In genomic region chr8:77428015-77428414, GRCm38 (mm10) we compare ENCODE assay signal across 25 mouse cellular contexts.
DNase-seq lines count a peak whose midpoint lies in the region; ATAC-seq and TF ChIP-seq lines count a peak whose summit lies in the region.
"Had no signal": no experiment of that assay in that cellular context is flagged by ENCODE, and none has a peak within 500 bp of the region (broad histone marks: within the 10 kb centered on the region; RNA-seq: fewer than 3 reads in every experiment).

No protein-coding gene starts in this region.

- TF ChIP-seq CTCF in gastrocnemius, adult 2 months (IDR thresholded peaks at IDR 0.05) = no peak

- 84% methylated on average over 6 of the region's 6 CpGs for WGBS in kidney, embryonic 14.5 days

- ATAC-seq in kidney, embryonic 14.5 days (ENCODE audit: low FRiP score, low TSS enrichment) = no peak
- ATAC-seq: CD4-positive, CD25-positive, alpha-beta regulatory T cell, adult 4 months; forebrain, embryonic 14.5 days; forebrain, embryonic 16.5 days had no signal

- DNase-seq in gastrocnemius, adult 2 months = no peak
- DNase-seq in gastrocnemius, postnatal 25 days = no peak
- DNase-seq in 3T3-L1 (ENCODE audit: low read depth, low spot score) (peak; percentile 59), NIH3T3 (ENCODE audit: low read depth) (peak; percentile 35)
- DNase-seq in adrenal gland, postnatal 4 days (ENCODE audit: low spot score in 2 of 2) = no peak
- DNase-seq: adrenal gland, adult 2 months; adrenal gland, postnatal 10 days; adrenal gland, postnatal 25 days; cerebellum, adult 11-12 months; cerebellum, adult 2 months; cerebellum, adult 9-10 months; cerebellum, postnatal 10 days; cerebellum, postnatal 25 days had no signal

- no peaks in the 10 kb centered on the region for H3K36me3 ChIP-seq in myocyte (ENCODE audit: control insufficient read depth, insufficient read depth)
- H3K36me3 ChIP-seq in kidney, embryonic 14.5 days (ENCODE audit: control insufficient read depth, insufficient read depth, low read length) = peaks cover 11% of the 10 kb centered on the region; the same call in 1 of the 2 replicates
- H3K36me3 ChIP-seq: forebrain, embryonic 12.5 days had no signal

- no peaks in the 10 kb centered on the region for H3K4me1 ChIP-seq in kidney, embryonic 14.5 days (ENCODE audit: control insufficient read depth, insufficient read depth, low read length)

- no peak overlapping the region for H3K9ac ChIP-seq in kidney, embryonic 14.5 days (ENCODE audit: low read depth, low read length)
- H3K9ac ChIP-seq: embryonic facial prominence, embryonic 12.5 days; forebrain, embryonic 12.5 days had no signal

- H3K9me3 ChIP-seq in kidney, embryonic 14.5 days (ENCODE audit: control insufficient read depth, low read length) = no peaks in the 10 kb centered on the region
- H3K9me3 ChIP-seq: embryonic facial prominence, embryonic 10.5 days; embryonic facial prominence, embryonic 12.5 days; forebrain, embryonic 10.5 days; forebrain, embryonic 12.5 days; G1E had no signal

- H3ac ChIP-seq in myocyte (ENCODE audit: control insufficient read depth, insufficient read length) = no peak overlapping the region

- H3K79me2 ChIP-seq in myocyte (ENCODE audit: control insufficient read depth, insufficient read depth) = no peaks in the 10 kb centered on the region

- H3K4me2 ChIP-seq in myocyte (ENCODE audit: low read depth) = peak overlapping the region; percentile 44
- H3K4me2 ChIP-seq in kidney, embryonic 14.5 days (replicated peaks; ENCODE audit: low read depth, low read length) = no peak overlapping the region
- H3K4me2 ChIP-seq: embryonic facial prominence, embryonic 12.5 days; forebrain, embryonic 12.5 days had no signal

- intact Hi-C loops in gastrocnemius, adult 2 months (cut with DNase I) = loop anchor here (5.0 kb wide), 1 partner anchor 94 kb away; no protein-coding TSS in a partner anchor

- H3K27ac ChIP-seq in gastrocnemius, adult 2 months = peak overlapping the region; percentile 75
- no peak overlapping the region for H3K27ac ChIP-seq in kidney, embryonic 14.5 days (ENCODE audit: low read depth, low read length)
- H3K27ac ChIP-seq: embryonic facial prominence, embryonic 10.5 days; embryonic facial prominence, embryonic 12.5 days; forebrain, embryonic 10.5 days; forebrain, embryonic 12.5 days had no signal

- no peak overlapping the region for H3K4me3 ChIP-seq in gastrocnemius, adult 2 months
- H3K4me3 ChIP-seq in myocyte = no peak overlapping the region
- H3K4me3 ChIP-seq in kidney, embryonic 14.5 days (ENCODE audit: low read length) = no peak overlapping the region
- H3K4me3 ChIP-seq: embryonic facial prominence, embryonic 10.5 days; embryonic facial prominence, embryonic 12.5 days; erythroblast, embryonic 14.5 days; forebrain, embryonic 10.5 days; forebrain, embryonic 12.5 days had no signal

- H3K27me3 ChIP-seq in myocyte (ENCODE audit: control insufficient read depth, insufficient read depth, insufficient read length) = no peaks in the 10 kb centered on the region
- H3K27me3 ChIP-seq in kidney, embryonic 14.5 days (ENCODE audit: control insufficient read depth, insufficient read depth, low read length) = no peaks in the 10 kb centered on the region
- H3K27me3 ChIP-seq: CH12.LX; embryonic facial prominence, embryonic 12.5 days; forebrain, embryonic 12.5 days had no signal

- TF ChIP-seq POLR2A in myocyte (IDR thresholded peaks at IDR 0.05; ENCODE audit: insufficient read length, low read depth) = no peak

TF ChIP-seq in myocyte, 11 proteins besides CTCF, POLR2A, EP300 and RAD21:
- TF ChIP-seq MYOD1 (IDR thresholded peaks at IDR 0.05; ENCODE audit: control insufficient read depth in 1 of 3, insufficient read length in 2 of 3, low read depth in 2 of 3) = no peak
- no peak for TF ChIP-seq MAX (IDR thresholded peaks at IDR 0.05; ENCODE audit: low read depth)
- no peak for TF ChIP-seq TCF3 (IDR thresholded peaks at IDR 0.05; ENCODE audit: insufficient read length, low read depth)
- no peak for TF ChIP-seq MYOG (IDR thresholded peaks at IDR 0.05; ENCODE audit: control insufficient read depth in 1 of 3, insufficient read depth in 1 of 3, insufficient read length in 2 of 3, low read depth in 2 of 3)
- TF ChIP-seq CEBPB (IDR thresholded peaks at IDR 0.05; ENCODE audit: insufficient read depth, poor library complexity, severe bottlenecking) = no peak
- no peak for TF ChIP-seq TCF12 (IDR thresholded peaks at IDR 0.05; ENCODE audit: insufficient read depth, poor library complexity, severe bottlenecking)
- no peak for TF ChIP-seq USF1 (IDR thresholded peaks at IDR 0.05; ENCODE audit: low read depth)
- no peak for TF ChIP-seq E2F4 (IDR thresholded peaks at IDR 0.05; ENCODE audit: insufficient read depth)
- no peak for TF ChIP-seq SRF (IDR thresholded peaks at IDR 0.05; ENCODE audit: control insufficient read depth, insufficient read length, low read depth)
- TF ChIP-seq REST (IDR thresholded peaks at IDR 0.05; ENCODE audit: insufficient read depth, insufficient read length) = no peak
- no peak for TF ChIP-seq POLR2AphosphoS2 (IDR thresholded peaks at IDR 0.05; ENCODE audit: insufficient read length, low read depth)

Comparison
In these comparisons a context has a peak if more than half of its experiments do, and no peak if none do; other contexts are left out.
1. DNase-seq: peak in 3T3-L1 (single experiment) and NIH3T3 (single experiment); none in gastrocnemius, adult 2 months (single experiment), gastrocnemius, postnatal 25 days (single experiment) and adrenal gland, postnatal 4 days (0 of 2).